Mouse (Mus musculus) CH12.LX (cell line): ENCODE results near the gene Six1. TPM values are rescaled to one million over a fixed set of nuclear protein-coding genes. Genes with fewer than 3 reads are reported as not detected.

ENCODE experiments used
- DNase-seq: peaks from one replicate; pipeline ENCODE4 v3.0.0-alpha.2; 2013; ENCODE audit errors: extremely low read depth
- H3K27ac ChIP-seq: 2 replicates; pipeline ENCODE4 v1.5.1; 2012; ENCODE audit warnings: low read depth, mild to moderate bottlenecking, control low read depth, moderate library complexity; ENCODE audit not compliant: insufficient read depth
- H3K27me3 ChIP-seq: replicated peaks from 2 replicates; pipeline ENCODE3; 2012; ENCODE audit warnings: inconsistent platforms
- H3K36me3 ChIP-seq, 2 experiments: replicated peaks in 1 of 2; 2 replicates each; pipeline versions ENCODE3 to v1.6.1; 2012; ENCODE audit warnings: inconsistent platforms in 1 of 2, low read length in 1 of 2, mild to moderate bottlenecking in 1 of 2, mixed read lengths in 1 of 2, moderate library complexity in 1 of 2; ENCODE audit not compliant: control insufficient read depth in 1 of 2, insufficient read depth in 1 of 2
- H3K4me1 ChIP-seq, 2 experiments: 2 replicates each; pipeline ENCODE4 v1.6.1; 2012; ENCODE audit warnings: inconsistent platforms in 1 of 2, moderate library complexity in 1 of 2; ENCODE audit not compliant: insufficient read depth in 2 of 2, control insufficient read depth in 1 of 2
- H3K4me2 ChIP-seq: 2 replicates; pipeline ENCODE4 v1.6.1; 2012; ENCODE audit warnings: low read depth, mild to moderate bottlenecking, control low read depth; ENCODE audit not compliant: poor library complexity, insufficient read depth, severe bottlenecking
- H3K4me3 ChIP-seq, 3 experiments: fragments of 150-350 bp in 1 of 3; sonication (generic) in 1 of 3; replicated peaks in 1 of 3; 2 replicates each; pipeline versions ENCODE3 to v1.5.1; 2011 to 2012; ENCODE audit warnings: low read depth in 2 of 3, low read length in 2 of 3, mild to moderate bottlenecking in 2 of 3, moderate library complexity in 2 of 3, control low read depth in 1 of 3, improper control_type of control experiment in 1 of 3, inconsistent platforms in 1 of 3, mixed read lengths in 1 of 3; ENCODE audit not compliant: poor library complexity in 1 of 3
- H3K79me2 ChIP-seq: replicated peaks from 2 replicates; pipeline ENCODE4 v1.6.1; 2012; ENCODE audit warnings: mild to moderate bottlenecking, moderate library complexity; ENCODE audit not compliant: control insufficient read depth, poor library complexity, insufficient read depth, severe bottlenecking; ENCODE audit errors: extremely low read depth
- H3K9ac ChIP-seq: 2 replicates; pipeline ENCODE4 v1.6.1; 2012; ENCODE audit warnings: low read depth, mild to moderate bottlenecking, control low read depth, moderate library complexity; ENCODE audit not compliant: insufficient read depth
- H3K9me3 ChIP-seq: replicated peaks from 2 replicates; pipeline ENCODE3; 2012; ENCODE audit warnings: low read length, inconsistent platforms, mixed read lengths
- CHD1 ChIP-seq: IDR thresholded peaks from 2 replicates; pipeline ENCODE4 v1.6.1; 2012; ENCODE audit warnings: low read depth, low read length, improper control_type of control experiment, inconsistent platforms
- CHD2 ChIP-seq: IDR thresholded peaks from 2 replicates; pipeline ENCODE4 v1.6.1; 2011; ENCODE audit warnings: low read length, improper control_type of control experiment
- E2F4 ChIP-seq: IDR thresholded peaks from 2 replicates; pipeline ENCODE4 v1.6.1; 2011; ENCODE audit warnings: low read depth, low read length, improper control_type of control experiment; ENCODE audit not compliant: insufficient replicate concordance
- ELF1 ChIP-seq: IDR thresholded peaks from 2 replicates; pipeline ENCODE4 v1.6.1; 2014; ENCODE audit warnings: low read depth, mild to moderate bottlenecking, inconsistent platforms, low read length, improper control_type of control experiment
- GABPA ChIP-seq: IDR thresholded peaks from 2 replicates; pipeline ENCODE4 v1.6.1; 2012; ENCODE audit warnings: low read depth, low read length, improper control_type of control experiment, inconsistent platforms; ENCODE audit not compliant: insufficient replicate concordance
- JUND ChIP-seq: conservative IDR thresholded peaks from 2 replicates; pipeline ENCODE4 v1.6.1; 2011; ENCODE audit warnings: low read depth, low read length, improper control_type of control experiment
- MAFK ChIP-seq: IDR thresholded peaks from 2 replicates; pipeline ENCODE4 v1.6.1; 2011; ENCODE audit warnings: low read length, improper control_type of control experiment; ENCODE audit not compliant: insufficient replicate concordance
- MAZ ChIP-seq: IDR thresholded peaks from 2 replicates; pipeline ENCODE4 v1.6.1; 2012; ENCODE audit warnings: low read depth, mild to moderate bottlenecking, inconsistent platforms, low read length, improper control_type of control experiment, moderate library complexity
- MXI1 ChIP-seq: IDR thresholded peaks from 2 replicates; pipeline ENCODE4 v1.6.1; 2011; ENCODE audit warnings: mild to moderate bottlenecking, low read depth, low read length, improper control_type of control experiment
- MYC ChIP-seq: IDR thresholded peaks from 2 replicates; pipeline ENCODE4 v1.6.1; 2011; ENCODE audit warnings: low read depth, mild to moderate bottlenecking, improper control_type of control experiment, low read length
- PAX5 ChIP-seq: IDR thresholded peaks from 2 replicates; pipeline ENCODE4 v1.6.1; 2012; ENCODE audit warnings: low read length, inconsistent platforms, mixed read lengths
- POLR2A ChIP-seq: IDR thresholded peaks from 2 replicates; pipeline ENCODE4 v1.6.1; 2011; ENCODE audit warnings: low read depth, mild to moderate bottlenecking, improper control_type of control experiment, low read length
- RCOR1 ChIP-seq: conservative IDR thresholded peaks from 2 replicates; pipeline ENCODE4 v1.6.1; 2012; ENCODE audit warnings: low read depth, mild to moderate bottlenecking, inconsistent platforms, low read length, improper control_type of control experiment
- SIN3A ChIP-seq: IDR thresholded peaks from 2 replicates; pipeline ENCODE4 v1.6.1; 2012; ENCODE audit warnings: low read length, improper control_type of control experiment, inconsistent platforms
- SMC3 ChIP-seq: IDR thresholded peaks from 2 replicates; pipeline ENCODE4 v1.6.1; 2011; ENCODE audit warnings: low read depth, low read length, improper control_type of control experiment
- TBP ChIP-seq: conservative IDR thresholded peaks from 2 replicates; pipeline ENCODE4 v1.6.1; 2011; ENCODE audit warnings: low read depth, low read length, improper control_type of control experiment
- UBTF ChIP-seq: IDR thresholded peaks from 2 replicates; pipeline ENCODE4 v1.6.1; 2012; ENCODE audit warnings: low read depth, mild to moderate bottlenecking, inconsistent platforms, low read length, improper control_type of control experiment, moderate library complexity
- USF2 ChIP-seq: conservative IDR thresholded peaks from 2 replicates; pipeline ENCODE4 v1.6.1; 2011; ENCODE audit warnings: low read depth, low read length, improper control_type of control experiment
- ZNF384 ChIP-seq: IDR thresholded peaks from 2 replicates; pipeline ENCODE4 v1.6.1; 2012; ENCODE audit warnings: low read depth, low read length, improper control_type of control experiment, inconsistent platforms
- dilution Hi-C: fragments of 300-500 bp; cut with MboI; formaldehyde crosslinking; loops from 2 replicates; pipeline ENCODE4 v1.14.3; 2020; ENCODE audit warnings: low sequenced_read_pairs; ENCODE audit not compliant: extremely low pct_unique_long_range_greater_than_20kb, extremely low pct_ligation_motif_present
- in situ Hi-C: fragments of 300-500 bp; cut with MboI; formaldehyde crosslinking; loops from 3 replicates; pipeline ENCODE4 v1.14.3; 2019; ENCODE audit warnings: low sequenced_read_pairs, low pct_ligation_motif_present, low pct_unique_long_range_greater_than_20kb, mixed read lengths
- polyA plus RNA-seq: library from polyadenylated mRNA; unstranded; fragments of >175 nt; gene quantifications from 2 replicates; pipeline ENCODE4 v1.2.1, GENCODE M21; 2012; ENCODE audit warnings: low read depth; ENCODE audit not compliant: insufficient read length
- total RNA-seq, 2 experiments: library from RNA; depleted of rRNA; stranded (reverse); fragments of 300-350 nt in 1 of 2; fragments of >200 nt in 1 of 2; gene quantifications; 2 replicates each; pipeline ENCODE4 v1.2.3; 2012 to 2014

Gene Six1
- total and polyA plus RNA-seq, 3 experiments, result 7.9 to 16.5 (median 9.5) TPM

GRCm38 (mm10) chr12:73060805-73061410 lies 7.2 kb upstream of the Six1 start:
- H3K4me3 ChIP-seq, result no peak overlapping the region
- no peak overlapping the region for H3K9ac ChIP-seq
- H3K9me3 ChIP-seq, result no peaks in the 10 kb centered on the region
- dilution Hi-C loops (no loop called here), in situ Hi-C loops (no loop called here)
- H3K79me2 ChIP-seq, result no peaks in the 10 kb centered on the region
- TF ChIP-seq CHD2 (no peak), UBTF (no peak), PAX5 (no peak)
- no peak overlapping the region for H3K4me2 ChIP-seq
- H3K27me3 ChIP-seq, result no peaks in the 10 kb centered on the region
- H3K36me3 ChIP-seq, result no peaks in the 10 kb centered on the region
- DNase-seq, result no peak
- H3K27ac ChIP-seq, result no peak overlapping the region
- H3K4me1 ChIP-seq, result no peaks in the 10 kb centered on the region

DNA sequence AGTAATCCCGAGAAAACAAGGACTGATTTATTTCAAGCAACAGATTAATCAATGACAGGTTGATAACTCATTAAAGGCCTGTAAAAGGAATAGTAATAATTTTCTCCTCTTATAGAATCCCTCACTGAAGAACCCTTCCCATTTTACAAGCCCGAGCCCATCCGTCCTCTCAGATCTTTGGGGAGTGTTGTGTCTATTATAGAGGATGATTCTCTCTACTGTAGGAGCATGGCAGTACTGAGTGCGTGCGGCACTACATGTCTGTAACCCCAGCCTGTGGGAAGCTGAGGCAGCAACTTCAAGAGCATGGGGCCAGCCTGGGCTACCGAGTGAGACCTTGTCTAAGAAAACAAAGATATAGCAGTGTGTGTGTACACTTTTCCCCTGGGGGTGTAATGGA lies 3.8 kb upstream of the Six1 start:
- Histone ChIP-seq H3K4me1 (peaks cover 0 to 12% of the 10 kb centered on the region in 2 experiments; a peak in 2 of 4 replicates), H3K79me2 (no peaks in the 10 kb centered on the region), H3K4me3 (no peak overlapping the region), H3K27me3 (peaks cover 7% of the 10 kb centered on the region), H3K4me2 (no peak overlapping the region), H3K9me3 (no peaks in the 10 kb centered on the region), H3K27ac (no peak overlapping the region), H3K9ac (no peak overlapping the region), H3K36me3 (no peaks in the 10 kb centered on the region)
- TF ChIP-seq SMC3 (no peak), ELF1 (no peak), MXI1 (no peak), JUND (no peak), GABPA (no peak), CHD1 (no peak), E2F4 (no peak), RCOR1 (no peak)
- DNase-seq, result no peak
- in situ Hi-C loops, result no loop called here
- dilution Hi-C loops, result no loop called here

- no peak overlapping the region for H3K27ac ChIP-seq
- no peaks in the 10 kb centered on the region for H3K36me3 ChIP-seq
- no peak overlapping the region for H3K9ac ChIP-seq
- H3K27me3 ChIP-seq, result peaks cover 21% of the 10 kb centered on the region
- H3K4me2 ChIP-seq, result no peak overlapping the region
- H3K4me3 ChIP-seq, result no peak overlapping the region
- no peak for DNase-seq
- H3K9me3 ChIP-seq, result no peaks in the 10 kb centered on the region
- peaks cover 0 to 12% of the 10 kb centered on the region in 2 experiments; a peak in 2 of 4 replicates for H3K4me1 ChIP-seq
- TF ChIP-seq MAZ, result no peak
- no peak for TF ChIP-seq MYC
- no peak for TF ChIP-seq USF2
- no peak for TF ChIP-seq MAFK
- no peak for TF ChIP-seq ZNF384
- no peak for TF ChIP-seq SMC3
- TF ChIP-seq SIN3A, result no peak
- TF ChIP-seq POLR2A, result no peak
- no peak for TF ChIP-seq E2F4
- no peak for TF ChIP-seq TBP
- TF ChIP-seq, all 38 proteins: peak for 0
- in situ Hi-C loops (no loop called here), dilution Hi-C loops (no loop called here)
- H3K79me2 ChIP-seq, result no peaks in the 10 kb centered on the region
Observed at GRCm38 (mm10) chr12:73055451-73055850, 1.8 kb upstream of the Six1 start.
